Mouse (Mus musculus): Measurements from ENCODE around the gene Htr6. TPM values are rescaled to one million over a fixed set of nuclear protein-coding genes. Genes with fewer than 3 reads are reported as not detected.
A peak's percentile ranks its signal among the peaks of the same experiment; 100 is the strongest.

Gene Htr6
- polyA plus RNA-seq, 1 experiment from 2014 or later, result not detected

DNA sequence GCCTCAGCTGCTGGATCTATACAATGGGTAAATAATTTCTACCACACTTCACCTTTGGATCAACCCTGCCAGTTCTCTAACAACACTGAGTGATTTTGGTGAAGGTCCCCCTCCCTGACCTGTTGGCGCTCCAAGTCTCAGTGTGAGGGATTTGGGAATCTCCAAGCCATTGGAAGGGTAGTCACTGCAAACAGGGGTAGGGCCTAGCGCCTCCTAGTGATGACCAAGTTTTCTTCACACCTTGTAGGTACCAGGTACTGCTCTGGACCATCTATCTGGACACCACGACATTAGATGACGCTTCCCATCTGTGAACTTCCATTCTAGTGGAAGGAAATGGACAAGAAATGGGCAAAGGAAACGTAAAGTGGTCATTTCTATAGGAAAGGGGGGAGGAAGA is 545 bp upstream of the Htr6 start:
- DNase-seq (ENCODE audit: low spot score), result no peak
- H3K36me3 ChIP-seq (ENCODE audit: insufficient read depth, low read length), result no peaks in the 10 kb centered on the region
- TF ChIP-seq EP300 (IDR thresholded peaks at IDR 0.05) (no peak), CTCF (IDR thresholded peaks at IDR 0.05) (peak; percentile 51)
- no peak overlapping the region for H3K27ac ChIP-seq (ENCODE audit: low read length)
- H3K4me1 ChIP-seq (ENCODE audit: insufficient read depth, low read depth, low read length), result no peaks in the 10 kb centered on the region; the same call in 1 of the 2 replicates
- no peak for ATAC-seq
- peak overlapping the region; percentile 35; the same call in 1 of the 2 replicates for H3K4me3 ChIP-seq (ENCODE audit: low read depth, low read length)
- H3K9me3 ChIP-seq (ENCODE audit: low read length), result no peaks in the 10 kb centered on the region
- 18% methylated on average over 5 of the region's 5 CpGs for WGBS
- no peak overlapping the region for H3K9ac ChIP-seq (replicated peaks; ENCODE audit: low read depth)
- H3K4me2 ChIP-seq (replicated peaks; ENCODE audit: low read depth, low read length), result no peak overlapping the region; the same call in 1 of the 2 replicates
- H3K27me3 ChIP-seq (replicated peaks; ENCODE audit: insufficient read depth, low read length), result peaks cover 31% of the 10 kb centered on the region

GRCm38 (mm10) chr4:139074060-139074459 is 1.3 kb downstream of the Htr6 start:
- Histone ChIP-seq H3K4me3 (ENCODE audit: low read depth, low read length) (no peak overlapping the region; the same call in 1 of the 2 replicates), H3K9ac (replicated peaks; ENCODE audit: low read depth) (no peak overlapping the region), H3K9me3 (ENCODE audit: low read length) (no peaks in the 10 kb centered on the region), H3K27me3 (replicated peaks; ENCODE audit: insufficient read depth, low read length) (peaks cover 31% of the 10 kb centered on the region), H3K36me3 (ENCODE audit: insufficient read depth, low read length) (no peaks in the 10 kb centered on the region), H3K27ac (ENCODE audit: low read length) (no peak overlapping the region), H3K4me1 (ENCODE audit: insufficient read depth, low read depth, low read length) (no peaks in the 10 kb centered on the region; the same call in 1 of the 2 replicates), H3K4me2 (replicated peaks; ENCODE audit: low read depth, low read length) (peak overlapping the region; percentile 75; the same call in 1 of the 2 replicates)
- 22% methylated on average over 28 of the region's 29 CpGs for WGBS
- no peak for ATAC-seq
- DNase-seq (ENCODE audit: low spot score), result no peak
- TF ChIP-seq EP300 (IDR thresholded peaks at IDR 0.05), result no peak
- peak; percentile 4; the same call in 1 of the 2 replicates for TF ChIP-seq CTCF (IDR thresholded peaks at IDR 0.05)

GRCm38 (mm10) chr4:139068287-139068686 is 7.1 kb downstream of the Htr6 start:
- ATAC-seq (no peak), DNase-seq (ENCODE audit: low spot score) (no peak)
- H3K4me2 ChIP-seq (replicated peaks; ENCODE audit: low read depth, low read length), result no peak overlapping the region
- no peaks in the 10 kb centered on the region for H3K36me3 ChIP-seq (ENCODE audit: insufficient read depth, low read length)
- no peaks in the 10 kb centered on the region for H3K4me1 ChIP-seq (ENCODE audit: insufficient read depth, low read depth, low read length)
- H3K27me3 ChIP-seq (replicated peaks; ENCODE audit: insufficient read depth, low read length), result peaks cover 3% of the 10 kb centered on the region; the same call in 1 of the 2 replicates
- H3K27ac ChIP-seq (ENCODE audit: low read length), result no peak overlapping the region
- no peak overlapping the region for H3K9ac ChIP-seq (replicated peaks; ENCODE audit: low read depth)
- no peaks in the 10 kb centered on the region for H3K9me3 ChIP-seq (ENCODE audit: low read length)
- TF ChIP-seq EP300 (IDR thresholded peaks at IDR 0.05) (no peak), CTCF (IDR thresholded peaks at IDR 0.05) (no peak)
- no peak overlapping the region for H3K4me3 ChIP-seq (ENCODE audit: low read depth, low read length)
- WGBS, result 38% methylated on average over 4 of the region's 4 CpGs

GRCm38 (mm10) chr4:139064831-139065230 is 10.5 kb downstream of the Htr6 start:
- Histone ChIP-seq H3K4me1 (ENCODE audit: insufficient read depth, low read depth, low read length) (no peaks in the 10 kb centered on the region), H3K9ac (replicated peaks; ENCODE audit: low read depth) (no peak overlapping the region), H3K27ac (ENCODE audit: low read length) (no peak overlapping the region), H3K4me2 (replicated peaks; ENCODE audit: low read depth, low read length) (no peak overlapping the region), H3K4me3 (ENCODE audit: low read depth, low read length) (no peak overlapping the region), H3K36me3 (ENCODE audit: insufficient read depth, low read length) (no peaks in the 10 kb centered on the region), H3K27me3 (replicated peaks; ENCODE audit: insufficient read depth, low read length) (no peaks in the 10 kb centered on the region), H3K9me3 (ENCODE audit: low read length) (no peaks in the 10 kb centered on the region)
- no peak for TF ChIP-seq EP300 (IDR thresholded peaks at IDR 0.05)
- no peak for TF ChIP-seq CTCF (IDR thresholded peaks at IDR 0.05)
- WGBS, result 80% methylated on average over 5 of the region's 5 CpGs
- ATAC-seq, result no peak
- no peak for DNase-seq (ENCODE audit: low spot score)

- H3K4me3 ChIP-seq (ENCODE audit: low read depth, low read length), result no peak overlapping the region
- 4% methylated on average over 7 of the region's 7 CpGs for WGBS
- no peaks in the 10 kb centered on the region for H3K9me3 ChIP-seq (ENCODE audit: low read length)
- ATAC-seq (no peak), DNase-seq (ENCODE audit: low spot score) (peak; percentile 70)
- H3K9ac ChIP-seq (replicated peaks; ENCODE audit: low read depth), result no peak overlapping the region
- no peak overlapping the region for H3K4me2 ChIP-seq (replicated peaks; ENCODE audit: low read depth, low read length)
- no peak overlapping the region for H3K27ac ChIP-seq (ENCODE audit: low read length)
- H3K4me1 ChIP-seq (ENCODE audit: insufficient read depth, low read depth, low read length), result no peaks in the 10 kb centered on the region
- no peaks in the 10 kb centered on the region for H3K27me3 ChIP-seq (replicated peaks; ENCODE audit: insufficient read depth, low read length)
- TF ChIP-seq CTCF (IDR thresholded peaks at IDR 0.05), result no peak
- no peak for TF ChIP-seq EP300 (IDR thresholded peaks at IDR 0.05)
- no peaks in the 10 kb centered on the region for H3K36me3 ChIP-seq (ENCODE audit: insufficient read depth, low read length)
Measured at GRCm38 (mm10) chr4:139059569-139059968, 15.8 kb downstream of the Htr6 start.

DNA sequence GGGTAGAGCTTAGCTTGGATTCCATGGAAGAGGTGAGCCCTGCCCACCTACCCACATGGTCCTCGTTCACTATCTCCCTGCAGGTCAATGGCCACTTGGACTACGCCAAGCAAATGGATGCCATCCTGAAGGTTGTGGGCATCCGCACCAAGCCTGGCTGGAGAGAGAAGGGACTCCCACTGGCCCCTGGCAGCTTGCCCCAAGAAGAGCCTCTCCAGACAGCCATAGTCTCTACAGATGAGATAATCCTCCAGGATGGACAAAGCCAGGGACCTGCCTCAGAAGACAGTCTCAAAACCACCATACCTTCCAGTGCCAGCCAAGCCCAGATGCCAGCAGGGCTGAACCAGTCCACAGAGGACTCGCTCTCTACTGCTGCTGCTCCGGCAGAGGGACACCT is 17.3 kb downstream of the Htr6 start:
- TF ChIP-seq EP300 (IDR thresholded peaks at IDR 0.05) (no peak), CTCF (IDR thresholded peaks at IDR 0.05) (no peak)
- no peaks in the 10 kb centered on the region for H3K27me3 ChIP-seq (replicated peaks; ENCODE audit: insufficient read depth, low read length)
- ATAC-seq, result no peak
- no peak overlapping the region for H3K4me2 ChIP-seq (replicated peaks; ENCODE audit: low read depth, low read length)
- no peak overlapping the region for H3K4me3 ChIP-seq (ENCODE audit: low read depth, low read length)
- WGBS, result 81% methylated on average over 5 of the region's 5 CpGs
- no peaks in the 10 kb centered on the region for H3K9me3 ChIP-seq (ENCODE audit: low read length)
- H3K4me1 ChIP-seq (ENCODE audit: insufficient read depth, low read depth, low read length), result no peaks in the 10 kb centered on the region
- no peak for DNase-seq (ENCODE audit: low spot score)
- H3K9ac ChIP-seq (replicated peaks; ENCODE audit: low read depth), result no peak overlapping the region
- H3K36me3 ChIP-seq (ENCODE audit: insufficient read depth, low read length), result no peaks in the 10 kb centered on the region
- H3K27ac ChIP-seq (ENCODE audit: low read length), result no peak overlapping the region

DNA sequence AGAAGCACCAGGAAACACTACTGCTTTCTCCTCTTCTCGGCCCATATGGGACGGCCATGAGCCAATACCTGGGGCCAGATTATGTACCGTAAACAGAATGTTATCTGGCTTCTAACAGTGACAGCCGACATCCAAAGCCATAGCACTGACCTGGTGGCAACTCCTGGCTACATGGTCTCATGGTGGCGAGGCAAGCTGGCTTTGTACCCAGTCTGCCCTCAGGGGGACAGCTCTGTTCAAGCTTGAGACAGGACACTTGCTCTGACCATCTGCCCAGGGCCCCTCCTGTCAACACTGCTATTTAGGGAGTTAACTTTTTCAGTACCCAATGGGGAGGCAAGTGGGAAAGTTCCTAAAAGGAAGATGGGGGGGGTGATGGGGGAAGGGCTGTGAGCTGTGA is 18.1 kb downstream of the Htr6 start:
- WGBS, result 67% methylated on average over 5 of the region's 5 CpGs
- no peaks in the 10 kb centered on the region for H3K9me3 ChIP-seq (ENCODE audit: low read length)

More for the DNA sequence above, 18.1 kb downstream of the Htr6 start:
- TF ChIP-seq CTCF (IDR thresholded peaks at IDR 0.05), result no peak
- TF ChIP-seq EP300 (IDR thresholded peaks at IDR 0.05), result no peak
- no peak for ATAC-seq
- no peak overlapping the region for H3K27ac ChIP-seq (ENCODE audit: low read length)
- no peaks in the 10 kb centered on the region for H3K4me1 ChIP-seq (ENCODE audit: insufficient read depth, low read depth, low read length)
- no peaks in the 10 kb centered on the region for H3K27me3 ChIP-seq (replicated peaks; ENCODE audit: insufficient read depth, low read length)
- DNase-seq (ENCODE audit: low spot score), result no peak
- H3K9ac ChIP-seq (replicated peaks; ENCODE audit: low read depth), result no peak overlapping the region
- H3K4me3 ChIP-seq (ENCODE audit: low read depth, low read length), result no peak overlapping the region
- H3K4me2 ChIP-seq (replicated peaks; ENCODE audit: low read depth, low read length), result no peak overlapping the region
- no peaks in the 10 kb centered on the region for H3K36me3 ChIP-seq (ENCODE audit: insufficient read depth, low read length)
